Mouse (Mus musculus): ENCODE measurements at regions not wholly inside any gene's neighbourhood (a gene's known extent, or its start where the extent isn't known, plus 50 kb on each side); places are given as distances from the start of the nearest gene placed in this dataset.

GRCm38 (mm10) chr4:47724331-47725004 lies 250.0 kb downstream of the Sec61b start:
- intact Hi-C loops (cut with DNase I), result no loop called here

- intact Hi-C loops (cut with DNase I), result no loop called here
These were observed 250.5 kb downstream of the Sec61b start for GRCm38 (mm10) chr4:47725005-47725340.

- intact Hi-C loops (cut with DNase I), result no loop called here
These were observed 272.2 kb downstream of the Sec61b start for GRCm38 (mm10) chr4:47746498-47747190.

- intact Hi-C loops (cut with DNase I), result no loop called here
These were observed 272.6 kb upstream of the Nr4a3 start for GRCm38 (mm10) chr4:47772230-47772920.

- intact Hi-C loops (cut with DNase I), result no loop called here
These were observed 270.3 kb upstream of the Nr4a3 start for GRCm38 (mm10) chr4:47774664-47775063.

GRCm38 (mm10) chr4:47781039-47781438 lies 263.9 kb upstream of the Nr4a3 start:
- intact Hi-C loops (cut with DNase I), result no loop called here

- intact Hi-C loops (cut with DNase I), result no loop called here
These were observed 248.0 kb upstream of the Nr4a3 start for GRCm38 (mm10) chr4:47796977-47797376.

GRCm38 (mm10) chr4:47799165-47799564 lies 245.8 kb upstream of the Nr4a3 start:
- intact Hi-C loops (cut with DNase I), result no loop called here

- intact Hi-C loops (cut with DNase I), result no loop called here
These were observed 241.8 kb upstream of the Nr4a3 start for GRCm38 (mm10) chr4:47803111-47803510.

GRCm38 (mm10) chr4:47807877-47808276 lies 237.1 kb upstream of the Nr4a3 start:
- intact Hi-C loops (cut with DNase I), result no loop called here

GRCm38 (mm10) chr4:47814030-47814429 lies 230.9 kb upstream of the Nr4a3 start:
- intact Hi-C loops (cut with DNase I), result no loop called here

GRCm38 (mm10) chr4:47818371-47819159 lies 226.4 kb upstream of the Nr4a3 start:
- intact Hi-C loops (cut with DNase I), result no loop called here

- intact Hi-C loops (cut with DNase I), result no loop called here
These were observed 224.4 kb upstream of the Nr4a3 start for GRCm38 (mm10) chr4:47820562-47820961.

- intact Hi-C loops (cut with DNase I), result no loop called here
These were observed 221.7 kb upstream of the Nr4a3 start for GRCm38 (mm10) chr4:47823299-47823698.

GRCm38 (mm10) chr4:47824083-47824482 lies 220.9 kb upstream of the Nr4a3 start:
- intact Hi-C loops (cut with DNase I), result no loop called here

GRCm38 (mm10) chr4:47832905-47833304 lies 212.0 kb upstream of the Nr4a3 start:
- intact Hi-C loops (cut with DNase I), result no loop called here

GRCm38 (mm10) chr4:47838411-47838810 lies 206.5 kb upstream of the Nr4a3 start:
- intact Hi-C loops (cut with DNase I), result no loop called here

GRCm38 (mm10) chr4:47842128-47842656 lies 202.8 kb upstream of the Nr4a3 start:
- intact Hi-C loops (cut with DNase I), result no loop called here

GRCm38 (mm10) chr4:47845239-47845638 lies 199.7 kb upstream of the Nr4a3 start:
- intact Hi-C loops (cut with DNase I), result no loop called here

- intact Hi-C loops (cut with DNase I), result no loop called here
These were observed 198.3 kb upstream of the Nr4a3 start for GRCm38 (mm10) chr4:47846389-47847318.

Measured in adrenal gland (tissue).